Mouse (Mus musculus) bone marrow macrophage, adult 2 months (primary cell): ENCODE results near the gene Mtmr3.

ENCODE experiments used
- CTCF ChIP-seq: IDR thresholded peaks from 2 replicates; pipeline ENCODE4 v1.5.1; 2012; ENCODE audit warnings: low read depth, mild to moderate bottlenecking, low read length, moderate library complexity
- POLR2A ChIP-seq: IDR thresholded peaks from 2 replicates; pipeline ENCODE4 v1.6.1; 2012; ENCODE audit warnings: mild to moderate bottlenecking, low read depth, low read length, borderline replicate concordance

- TF ChIP-seq CTCF (no peak), POLR2A (no peak)
These were observed 1.2 kb downstream of the Mtmr3 start for GRCm38 (mm10) chr11:4593491-4593848.
